Mouse (Mus musculus): Measurements from ENCODE around the gene Rbm8a. TPM values are rescaled to one million over a fixed set of nuclear protein-coding genes. Genes with fewer than 3 reads are reported as not detected.
"Not testable (repeated sequence)": the region's sequence is repeated elsewhere in the genome, so short reads cannot be mapped to it uniquely, and the experiment has no call there.

The Rbm8a gene
- polyA plus RNA-seq, 1 experiment from 2014 or later, result 128 TPM

DNA sequence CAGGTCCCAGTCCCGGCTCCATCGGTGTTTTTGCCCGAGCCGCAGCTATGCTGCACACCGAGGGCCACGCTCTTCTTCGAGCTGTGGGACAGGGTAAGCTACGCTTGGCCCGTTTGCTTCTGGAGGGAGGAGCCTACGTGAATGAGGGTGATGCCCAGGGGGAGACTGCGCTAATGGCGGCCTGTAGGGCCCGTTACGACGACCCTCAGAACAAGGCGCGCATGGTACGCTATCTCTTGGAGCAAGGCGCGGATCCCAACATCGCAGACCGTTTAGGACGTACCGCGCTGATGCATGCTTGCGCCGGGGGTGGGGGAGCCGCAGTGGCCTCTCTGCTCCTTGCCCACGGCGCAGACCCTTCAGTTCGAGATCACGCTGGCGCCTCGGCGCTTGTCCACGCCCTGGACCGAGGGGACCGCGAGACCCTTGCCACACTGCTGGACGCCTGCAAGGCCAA, 32.3 kb upstream of the Rbm8a start:
- peak overlapping the region; percentile 79 for H3K27ac ChIP-seq
- H3K9me3 ChIP-seq, result no peaks in the 10 kb centered on the region
- WGBS, result under 1% methylated on average over 40 of the region's 40 CpGs
- peak overlapping the region; percentile 94 for H3K4me2 ChIP-seq
- peak overlapping the region; percentile 39; the same call in 1 of the 2 replicates for H3K9ac ChIP-seq
- no peak for ATAC-seq (ENCODE audit: insufficient read depth, low FRiP score, low read depth)
- peaks cover 10% of the 10 kb centered on the region; the same call in 1 of the 2 replicates for H3K27me3 ChIP-seq (replicated peaks)
- peaks cover 33% of the 10 kb centered on the region for H3K4me1 ChIP-seq
- H3K4me3 ChIP-seq (replicated peaks), result peak overlapping the region; percentile 46
- no peaks in the 10 kb centered on the region for H3K36me3 ChIP-seq

DNA sequence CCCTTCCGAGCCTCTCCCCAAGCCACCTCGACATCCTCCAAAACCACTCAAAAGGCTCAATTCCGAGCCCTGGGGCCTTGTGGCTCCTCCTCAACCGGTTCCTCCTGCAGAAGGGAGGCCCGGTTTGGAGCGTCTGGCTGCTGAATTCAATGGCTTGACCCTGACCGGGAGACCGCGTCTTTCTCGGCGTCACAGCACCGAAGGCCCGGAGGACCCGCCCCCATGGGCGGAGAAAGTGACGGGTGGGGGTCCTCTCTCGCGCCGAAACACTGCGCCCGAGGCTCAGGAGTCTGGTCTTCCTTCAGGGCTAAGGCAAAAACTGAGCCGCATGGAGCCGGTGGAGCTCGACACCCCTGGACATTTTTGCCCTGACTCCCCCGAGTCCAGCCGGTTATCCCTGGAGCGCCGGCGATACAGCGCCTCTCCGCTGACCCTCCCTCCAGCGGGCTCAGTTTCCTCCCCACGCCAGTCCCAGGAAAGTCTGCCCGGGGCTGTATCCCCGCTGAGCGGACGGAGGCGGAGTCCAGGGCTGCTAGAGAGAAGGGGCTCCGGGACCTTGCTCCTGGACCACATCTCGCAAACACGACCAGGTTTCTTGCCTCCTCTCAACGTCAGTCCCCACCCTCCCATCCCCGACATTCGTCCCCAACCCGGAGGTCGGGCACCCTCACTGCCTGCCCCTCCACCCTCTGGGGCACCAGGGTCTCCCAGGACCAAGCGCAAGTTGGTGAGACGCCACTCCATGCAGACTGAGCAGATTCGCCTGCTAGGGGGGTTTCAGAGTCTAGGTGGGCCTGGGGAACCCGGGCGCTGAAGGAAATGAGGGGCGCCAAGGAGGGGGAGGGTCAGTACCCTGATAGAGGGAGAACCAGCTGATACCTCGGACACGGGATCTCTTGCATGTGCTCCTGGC, 31.3 kb upstream of the Rbm8a start:
- no peak for ATAC-seq (ENCODE audit: insufficient read depth, low FRiP score, low read depth)
- Histone ChIP-seq H3K27ac (peak overlapping the region; percentile 79), H3K4me1 (peaks cover 33% of the 10 kb centered on the region), H3K4me3 (replicated peaks) (peak overlapping the region; percentile 46), H3K9ac (peak overlapping the region; percentile 39; the same call in 1 of the 2 replicates), H3K4me2 (peak overlapping the region; percentile 94), H3K9me3 (no peaks in the 10 kb centered on the region), H3K27me3 (replicated peaks) (peaks cover 10% of the 10 kb centered on the region; the same call in 1 of the 2 replicates), H3K36me3 (no peaks in the 10 kb centered on the region)
- WGBS, result 3% methylated on average over 53 of the region's 54 CpGs

- Histone ChIP-seq H3K4me1 (peaks cover 33% of the 10 kb centered on the region), H3K36me3 (no peaks in the 10 kb centered on the region), H3K9ac (no peak overlapping the region), H3K27ac (no peak overlapping the region), H3K4me2 (peak overlapping the region; percentile 94), H3K4me3 (replicated peaks) (no peak overlapping the region; the same call in 1 of the 2 replicates), H3K27me3 (replicated peaks) (peaks cover 10% of the 10 kb centered on the region; the same call in 1 of the 2 replicates), H3K9me3 (no peaks in the 10 kb centered on the region)
- WGBS, result 56% methylated on average over 8 of the region's 8 CpGs
- ATAC-seq (ENCODE audit: insufficient read depth, low FRiP score, low read depth), result no peak
Observed at GRCm38 (mm10) chr3:96599069-96599393, 30.7 kb upstream of the Rbm8a start.

DNA sequence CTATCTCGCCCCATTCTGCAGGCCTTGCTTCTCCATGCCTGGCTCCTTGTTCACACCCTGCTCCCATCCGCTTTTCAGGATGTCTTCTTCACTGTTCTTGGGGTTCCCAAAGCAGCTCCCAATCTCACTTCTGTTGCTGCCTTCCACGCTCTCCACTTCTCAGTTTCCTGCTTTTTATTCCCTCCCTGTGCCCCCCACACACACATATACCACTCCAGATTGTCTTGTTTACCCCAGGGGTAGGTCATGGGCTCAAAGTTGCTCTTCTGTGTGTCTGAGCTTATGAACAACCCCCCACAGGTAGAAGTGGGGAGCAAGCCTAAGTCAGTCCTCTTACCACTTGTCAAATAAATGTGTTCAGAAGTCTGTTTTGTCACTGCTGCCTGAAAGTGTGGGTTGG, 30.3 kb upstream of the Rbm8a start:
- Histone ChIP-seq H3K4me2 (no peak overlapping the region; the same call in 1 of the 2 replicates), H3K27ac (no peak overlapping the region), H3K27me3 (replicated peaks) (peaks cover 10% of the 10 kb centered on the region; the same call in 1 of the 2 replicates), H3K4me1 (peaks cover 33% of the 10 kb centered on the region), H3K36me3 (no peaks in the 10 kb centered on the region), H3K9me3 (no peaks in the 10 kb centered on the region), H3K9ac (no peak overlapping the region), H3K4me3 (replicated peaks) (no peak overlapping the region)
- WGBS, result 77% methylated on average over 3 of the region's 3 CpGs
- no peak for ATAC-seq (ENCODE audit: insufficient read depth, low FRiP score, low read depth)

- peak; percentile 89 for ATAC-seq (ENCODE audit: insufficient read depth, low FRiP score, low read depth)
Observed at GRCm38 (mm10) chr3:96600639-96601250, 29.0 kb upstream of the Rbm8a start, which contains the start of gene Lix1l. Lix1l (plus strand) TSS chr3:96601149.

GRCm38 (mm10) chr3:96601251-96601787, 28.4 kb upstream of the Rbm8a start:
- H3K27me3 ChIP-seq (replicated peaks), result 0 out of 2 replicates have a peak, but pooled peaks cover 10% of the 10 kb centered on the region
- H3K36me3 ChIP-seq, result no peaks in the 10 kb centered on the region
- ATAC-seq (ENCODE audit: insufficient read depth, low FRiP score, low read depth), result peak; percentile 51; the same call in 1 of the 2 replicates
- H3K4me3 ChIP-seq (replicated peaks), result peak overlapping the region; percentile 67
- H3K27ac ChIP-seq, result peak overlapping the region; percentile 96
- H3K4me1 ChIP-seq, result peaks cover 24% of the 10 kb centered on the region
- H3K9me3 ChIP-seq, result no peaks in the 10 kb centered on the region
- under 1% methylated on average over 26 of the region's 40 CpGs for WGBS
- H3K4me2 ChIP-seq, result peak overlapping the region; percentile 73
- peak overlapping the region; percentile 59 for H3K9ac ChIP-seq

More at GRCm38 (mm10) chr3:96600639-96601250, 29.0 kb upstream of the Rbm8a start, which contains the start of gene Lix1l:
- Histone ChIP-seq H3K4me2 (peak within 1 kb of the TSS; percentile 73), H3K36me3 (no peaks in the 10 kb centered on the region), H3K9ac (peak within 1 kb of the TSS; percentile 59), H3K4me3 (replicated peaks) (peak within 1 kb of the TSS; percentile 67), H3K9me3 (no peaks in the 10 kb centered on the region), H3K4me1 (peaks cover 30% of the 10 kb centered on the region), H3K27me3 (replicated peaks) (0 out of 2 replicates have a peak, but pooled peaks cover 10% of the 10 kb centered on the region), H3K27ac (peak within 1 kb of the TSS; percentile 96)
- WGBS, result under 1% methylated on average over 27 of the region's 27 CpGs

DNA sequence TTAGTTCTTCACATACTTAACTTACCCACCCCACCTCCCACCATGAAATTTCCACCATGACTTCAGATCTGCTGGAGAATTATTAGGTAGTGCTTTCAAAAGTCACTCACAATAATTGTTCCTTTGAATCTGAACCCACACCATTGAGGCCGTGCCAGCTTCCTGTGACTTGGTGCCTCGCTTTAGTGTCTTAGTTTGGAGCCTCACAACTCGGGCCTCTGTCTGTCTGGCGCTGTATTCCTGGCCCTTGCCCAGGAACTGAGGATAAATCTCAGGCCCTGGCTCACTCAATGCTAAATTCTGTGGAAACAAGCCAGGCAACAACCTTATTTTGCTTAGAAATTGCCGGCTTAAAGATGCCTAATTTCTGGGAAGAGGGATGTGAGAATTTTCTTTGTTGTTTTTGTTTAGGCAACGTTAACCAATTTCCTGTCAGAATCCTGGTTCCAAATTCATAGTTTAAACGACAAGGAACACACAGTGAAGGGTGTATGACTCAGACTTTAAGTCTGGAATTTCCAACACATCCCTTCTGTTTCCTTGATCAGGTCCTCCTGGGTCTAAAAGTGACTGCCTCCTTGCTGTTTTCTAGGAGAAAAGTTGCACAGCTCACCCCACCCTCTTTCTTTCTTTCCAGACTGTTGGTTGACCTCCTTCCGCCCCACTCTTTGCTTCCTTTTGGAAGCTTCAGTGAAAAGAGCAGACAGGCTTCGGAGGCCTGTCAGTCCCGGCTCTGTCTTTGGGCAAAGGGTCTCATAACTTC, 27.6 kb upstream of the Rbm8a start:
- Histone ChIP-seq H3K4me1 (peaks cover 16% of the 10 kb centered on the region), H3K36me3 (no peaks in the 10 kb centered on the region), H3K9ac (peak overlapping the region; percentile 2; the same call in 1 of the 2 replicates), H3K9me3 (no peaks in the 10 kb centered on the region), H3K4me3 (replicated peaks) (peak overlapping the region; percentile 67), H3K27me3 (replicated peaks) (0 out of 2 replicates have a peak, but pooled peaks cover 10% of the 10 kb centered on the region), H3K27ac (peak overlapping the region; percentile 96), H3K4me2 (peak overlapping the region; percentile 73)
- no peak for ATAC-seq (ENCODE audit: insufficient read depth, low FRiP score, low read depth)
- 24% methylated on average over 10 of the region's 10 CpGs for WGBS

DNA sequence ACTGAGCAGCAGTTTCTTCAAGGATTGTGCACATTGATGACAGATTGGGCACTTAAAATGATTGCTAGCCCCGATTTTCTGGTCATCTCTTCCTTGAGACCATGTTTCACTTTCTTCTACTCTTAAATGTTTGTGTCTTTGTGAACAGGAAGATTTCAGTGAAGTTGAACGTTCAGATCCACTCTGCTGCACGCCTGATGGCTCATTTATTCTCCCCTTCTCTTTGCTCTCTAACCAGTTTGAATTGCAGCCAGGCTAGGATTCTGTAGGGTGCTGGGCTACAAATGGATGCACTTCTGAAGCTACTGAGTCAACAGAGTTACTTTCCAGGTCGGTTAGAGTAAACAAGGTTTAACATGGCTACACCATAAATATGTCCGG, 27.0 kb upstream of the Rbm8a start:
- H3K27me3 ChIP-seq (replicated peaks), result 0 out of 2 replicates have a peak, but pooled peaks cover 6% of the 10 kb centered on the region
- 28% methylated on average over 5 of the region's 5 CpGs for WGBS
- H3K4me2 ChIP-seq, result peak overlapping the region; percentile 73
- no peak for ATAC-seq (ENCODE audit: insufficient read depth, low FRiP score, low read depth)
- H3K4me1 ChIP-seq, result peaks cover 11% of the 10 kb centered on the region
- H3K4me3 ChIP-seq (replicated peaks), result peak overlapping the region; percentile 67
- H3K27ac ChIP-seq, result peak overlapping the region; percentile 96
- no peaks in the 10 kb centered on the region for H3K9me3 ChIP-seq
- H3K36me3 ChIP-seq, result no peaks in the 10 kb centered on the region
- 0 out of 2 replicates have a peak overlapping the region, but pooled peaks have one; percentile 2 for H3K9ac ChIP-seq

DNA sequence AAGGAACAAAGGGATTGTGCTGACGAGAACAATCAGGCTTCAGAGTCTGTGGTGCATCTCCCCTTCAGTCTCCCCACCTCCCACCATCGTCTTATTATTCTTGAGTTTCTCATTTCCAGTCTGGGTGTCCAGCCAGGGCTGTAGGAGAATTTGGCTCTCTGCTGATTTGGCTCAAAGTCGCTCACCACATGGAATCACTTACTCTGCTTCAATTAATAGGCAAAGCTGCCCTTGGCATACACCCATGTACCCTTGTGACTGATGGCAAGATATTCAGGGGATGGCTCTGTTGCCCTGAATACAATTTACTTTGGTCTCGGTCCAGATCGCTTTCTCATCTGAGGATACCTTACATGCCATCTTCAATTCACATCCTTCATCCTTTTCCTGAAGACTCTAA, 26.4 kb upstream of the Rbm8a start:
- Histone ChIP-seq H3K27ac (peak overlapping the region; percentile 96), H3K4me2 (peak overlapping the region; percentile 73), H3K9me3 (no peaks in the 10 kb centered on the region), H3K9ac (no peak overlapping the region), H3K4me1 (0 out of 2 replicates have a peak, but pooled peaks cover 6% of the 10 kb centered on the region), H3K4me3 (replicated peaks) (peak overlapping the region; percentile 67), H3K36me3 (no peaks in the 10 kb centered on the region), H3K27me3 (replicated peaks) (0 out of 2 replicates have a peak, but pooled peaks cover 6% of the 10 kb centered on the region)
- no peak for ATAC-seq (ENCODE audit: insufficient read depth, low FRiP score, low read depth)
- WGBS, result 59% methylated on average over 5 of the region's 5 CpGs

DNA sequence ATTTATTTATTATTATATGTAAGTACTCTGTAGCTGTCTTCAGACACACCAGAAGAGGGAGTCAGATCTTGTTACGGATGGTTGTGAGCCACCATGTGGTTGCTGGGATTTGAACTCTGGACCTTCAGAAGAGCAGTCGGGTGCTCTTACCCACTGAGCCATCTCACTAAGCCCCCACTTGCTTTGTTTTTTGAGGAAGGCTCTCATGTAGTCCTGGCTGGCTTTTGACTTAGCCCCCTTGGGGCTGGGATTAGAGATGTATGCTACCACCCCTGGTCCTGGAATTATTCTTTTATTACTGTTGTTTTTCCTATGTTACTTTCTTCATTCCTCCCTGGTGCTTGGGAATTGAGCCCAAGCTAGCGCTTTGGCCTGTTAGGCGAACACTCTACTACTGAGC, 23.7 kb upstream of the Rbm8a start:
- H3K9me3 ChIP-seq; H3K4me2 ChIP-seq; H3K27ac ChIP-seq; H3K36me3 ChIP-seq; H3K27me3 ChIP-seq (replicated peaks); H3K4me3 ChIP-seq (replicated peaks); ATAC-seq (ENCODE audit: insufficient read depth, low FRiP score, low read depth); H3K4me1 ChIP-seq; H3K9ac ChIP-seq: not testable (repeated sequence)
- WGBS, result 83% methylated on average over 4 of the region's 4 CpGs

- no peaks in the 10 kb centered on the region for H3K36me3 ChIP-seq
Observed at GRCm38 (mm10) chr3:96606618-96607017, 23.1 kb upstream of the Rbm8a start.

More at GRCm38 (mm10) chr3:96606618-96607017, 23.1 kb upstream of the Rbm8a start:
- no peaks in the 10 kb centered on the region for H3K27me3 ChIP-seq (replicated peaks)
- no peak overlapping the region for H3K27ac ChIP-seq
- no peak for ATAC-seq (ENCODE audit: insufficient read depth, low FRiP score, low read depth)
- H3K4me1 ChIP-seq, result no peaks in the 10 kb centered on the region
- H3K9me3 ChIP-seq, result no peaks in the 10 kb centered on the region
- no peak overlapping the region for H3K9ac ChIP-seq
- 88% methylated on average over 4 of the region's 4 CpGs for WGBS
- no peak overlapping the region for H3K4me2 ChIP-seq
- no peak overlapping the region for H3K4me3 ChIP-seq (replicated peaks)

Measured in stomach, embryonic 15.5 days (tissue).